Mouse (Mus musculus) liver (tissue): Measurements from ENCODE around the gene BC034090.
"Not testable (repeated sequence)": the region's sequence is repeated elsewhere in the genome, so short reads cannot be mapped to it uniquely, and the experiment has no call there.

ENCODE experiments used
- DNase-seq: peaks from one replicate; pipeline ENCODE4 v3.0.0-alpha.2; 2020; ENCODE audit warnings: mixed read lengths

BC034090 gene

GRCm38 (mm10) chr1:155191219-155191618, 53.0 kb downstream of the BC034090 start:
- no peak for DNase-seq

- DNase-seq, result no peak
These were observed 55.6 kb downstream of the BC034090 start for GRCm38 (mm10) chr1:155188656-155189055.

GRCm38 (mm10) chr1:155184191-155184590, 60.1 kb downstream of the BC034090 start:
- no peak for DNase-seq

- no peak for DNase-seq
These were observed 65.9 kb downstream of the BC034090 start for GRCm38 (mm10) chr1:155178192-155178924.

- DNase-seq, result no peak
These were observed 69.8 kb downstream of the BC034090 start for GRCm38 (mm10) chr1:155174424-155174823.

- not testable (repeated sequence) for DNase-seq
These were observed 70.6 kb downstream of the BC034090 start for GRCm38 (mm10) chr1:155173644-155174016.

- DNase-seq, result no peak
These were observed 71.2 kb downstream of the BC034090 start for GRCm38 (mm10) chr1:155172895-155173643.

GRCm38 (mm10) chr1:155169935-155170334, 74.3 kb downstream of the BC034090 start:
- DNase-seq, result no peak

- no peak for DNase-seq
These were observed 76.8 kb downstream of the BC034090 start for GRCm38 (mm10) chr1:155167453-155167852.
